Mouse (Mus musculus) embryonic facial prominence, embryonic 14.5 days (tissue): ENCODE results near the gene Hps3. TPM values are rescaled to one million over a fixed set of nuclear protein-coding genes. Genes with fewer than 3 reads are reported as not detected.
"Not testable (repeated sequence)": the region's sequence is repeated elsewhere in the genome, so short reads cannot be mapped to it uniquely, and the experiment has no call there.

Source experiments
- ATAC-seq: fragments of 200-750 bp; cut with Nextera tagmentation; 2 replicates; pipeline ENCODE4 v1.8.0; 2017; ENCODE audit warnings: low read depth, moderate number of reproducible peaks, moderate TSS enrichment
- DNase-seq: peaks from one replicate; pipeline ENCODE4 v3.0.0-alpha.2; 2015; ENCODE audit warnings: low spot score
- H3K27ac ChIP-seq: fragments of 300-500 bp; sonication (generic); replicated peaks from 2 replicates; pipeline ENCODE4 v1.5.1; 2014; ENCODE audit warnings: low read depth, mild to moderate bottlenecking, low read length, moderate library complexity
- H3K27me3 ChIP-seq: fragments of 300-500 bp; sonication (generic); replicated peaks from 2 replicates; pipeline ENCODE4 v1.6.1; 2014; ENCODE audit warnings: low read length; ENCODE audit not compliant: control insufficient read depth, insufficient read depth
- H3K36me3 ChIP-seq: fragments of 300-500 bp; sonication (generic); 2 replicates; pipeline ENCODE4 v1.6.1; 2014; ENCODE audit warnings: low read length, mixed read lengths; ENCODE audit not compliant: control insufficient read depth, insufficient read depth
- H3K4me1 ChIP-seq: fragments of 300-500 bp; sonication (generic); 2 replicates; pipeline ENCODE4 v1.6.1; 2014; ENCODE audit warnings: antibody characterized with exemption, low read length; ENCODE audit not compliant: control insufficient read depth, insufficient read depth
- H3K4me2 ChIP-seq: fragments of 300-500 bp; sonication (generic); 2 replicates; pipeline ENCODE4 v1.6.1; 2014; ENCODE audit warnings: low read depth, mild to moderate bottlenecking, low read length, moderate library complexity, mixed read lengths
- H3K4me3 ChIP-seq: fragments of 300-500 bp; sonication (generic); 2 replicates; pipeline ENCODE4 v1.5.1; 2014; ENCODE audit warnings: low read depth, mild to moderate bottlenecking, low read length
- H3K9ac ChIP-seq: fragments of 300-500 bp; sonication (generic); 2 replicates; pipeline ENCODE4 v1.6.1; 2014; ENCODE audit warnings: low read depth, mild to moderate bottlenecking, low read length, moderate library complexity, mixed read lengths
- H3K9me3 ChIP-seq: fragments of 300-500 bp; sonication (generic); 2 replicates; pipeline ENCODE4 v1.6.1; 2016; ENCODE audit warnings: low read length; ENCODE audit not compliant: control insufficient read depth
- WGBS: fragments of 180-500 bp; shearing (Covaris S2); extraction: QIAGEN DNeasy Blood & Tissue Kit; methylation state at CpG from one replicate; pipeline ENCODE4 v1.1.7; 2014; 5-methylcytosine and 5-hydroxymethylcytosine counted together
- polyA plus RNA-seq: library from polyadenylated mRNA; unstranded; fragments of >200 nt; fragmentation: Nextera tagmentation; extraction: Ambion mirVana; gene quantifications from 2 replicates; pipeline ENCODE4 v1.2.1, GENCODE M21; 2014

The Hps3 gene
- polyA plus RNA-seq, 1 experiment from 2014 or later, result 9.9 TPM

- Histone ChIP-seq H3K27me3 (no peaks in the 10 kb centered on the region), H3K4me1 (no peaks in the 10 kb centered on the region; the same call in 1 of the 2 replicates), H3K4me3 (no peak overlapping the region), H3K27ac (no peak overlapping the region), H3K9me3 (no peaks in the 10 kb centered on the region), H3K4me2 (no peak overlapping the region), H3K9ac (no peak overlapping the region), H3K36me3 (no peaks in the 10 kb centered on the region)
- peak; percentile 47; the same call in 1 of the 2 replicates for ATAC-seq
- WGBS, result 36% methylated on average over 1 of the region's 1 CpGs
- DNase-seq, result peak; percentile 8
These were observed 81.7 kb downstream of the Hps3 start for GRCm38 (mm10) chr3:19953425-19953824.

GRCm38 (mm10) chr3:19949401-19949800 is 85.7 kb downstream of the Hps3 start:
- H3K36me3 ChIP-seq, H3K4me1 ChIP-seq, DNase-seq, H3K27me3 ChIP-seq, H3K9me3 ChIP-seq, H3K4me2 ChIP-seq, H3K27ac ChIP-seq, H3K9ac ChIP-seq, ATAC-seq, H3K4me3 ChIP-seq: not testable (repeated sequence)
- 91% methylated on average over 1 of the region's 1 CpGs for WGBS

GRCm38 (mm10) chr3:19948552-19948951 is 86.6 kb downstream of the Hps3 start:
- Histone ChIP-seq H3K9ac (no peak overlapping the region), H3K9me3 (no peaks in the 10 kb centered on the region), H3K27ac (no peak overlapping the region), H3K36me3 (no peaks in the 10 kb centered on the region), H3K4me2 (no peak overlapping the region), H3K27me3 (no peaks in the 10 kb centered on the region), H3K4me1 (no peaks in the 10 kb centered on the region), H3K4me3 (no peak overlapping the region)
- DNase-seq (no peak), ATAC-seq (no peak)

Other genes starting within 250 kb of the Hps3 start
- 4.8 and 5.5 TPM in 2 replicates for gene Cp, start 78.3 kb downstream of the Hps3 start, polyA plus RNA-seq
- gene Hltf, start 22.5 kb upstream of the Hps3 start, polyA plus RNA-seq, result 18.9 and 20.4 TPM in 2 replicates
- gene Gyg, start 120.0 kb upstream of the Hps3 start, polyA plus RNA-seq, result 56.5 and 59.5 TPM in 2 replicates
- 112 and 176 TPM in 2 replicates for gene Cpa3, start 206.9 kb upstream of the Hps3 start, polyA plus RNA-seq
- 0.43 and 0.87 TPM in 2 replicates for gene Cpb1, start 240.4 kb upstream of the Hps3 start, polyA plus RNA-seq